Mouse (Mus musculus) gastrocnemius, postnatal 4 days (tissue): Measurements from ENCODE around the gene Cpsf2. TPM values are rescaled to one million over a fixed set of nuclear protein-coding genes. Genes with fewer than 3 reads are reported as not detected.
A peak's percentile ranks its signal among the peaks of the same experiment; 100 is the strongest.
"Not testable (repeated sequence)": the region's sequence is repeated elsewhere in the genome, so short reads cannot be mapped to it uniquely, and the experiment has no call there.

Source experiments
- DNase-seq, 2 experiments: peaks; one replicate each; pipeline ENCODE4 v3.0.0; 2021 to 2022; ENCODE audit warnings: low spot score in 2 of 2, mixed read lengths in 2 of 2
- long read RNA-seq, 2 experiments: library from polyadenylated mRNA; stranded (forward); transcript quantifications; one replicate each; pipeline ENCODE4 v2.0.0; 2021
- total RNA-seq, 2 experiments: library from RNA; stranded (reverse); gene quantifications; 2 replicates each; pipeline ENCODE4 v1.2.3; 2021

Gene Cpsf2
- total RNA-seq: 10 to 100 TPM; 16.2 to 19.1 TPM
- long read RNA-seq, experiment 1, full-length matches to known transcripts: 19 of 29 reads
- long read RNA-seq, experiment 1, partial matches to known transcripts: 4 of 29 reads
- long read RNA-seq, experiment 1, other reads (novel, unspliced or antisense): 6 of 29 reads
- long read RNA-seq, experiment 2, full-length matches to known transcripts: 16 of 19 reads
- long read RNA-seq, experiment 2, partial matches to known transcripts: 2 of 19 reads
- long read RNA-seq, experiment 2, other reads (novel, unspliced or antisense): 1 of 19 reads

DNA sequence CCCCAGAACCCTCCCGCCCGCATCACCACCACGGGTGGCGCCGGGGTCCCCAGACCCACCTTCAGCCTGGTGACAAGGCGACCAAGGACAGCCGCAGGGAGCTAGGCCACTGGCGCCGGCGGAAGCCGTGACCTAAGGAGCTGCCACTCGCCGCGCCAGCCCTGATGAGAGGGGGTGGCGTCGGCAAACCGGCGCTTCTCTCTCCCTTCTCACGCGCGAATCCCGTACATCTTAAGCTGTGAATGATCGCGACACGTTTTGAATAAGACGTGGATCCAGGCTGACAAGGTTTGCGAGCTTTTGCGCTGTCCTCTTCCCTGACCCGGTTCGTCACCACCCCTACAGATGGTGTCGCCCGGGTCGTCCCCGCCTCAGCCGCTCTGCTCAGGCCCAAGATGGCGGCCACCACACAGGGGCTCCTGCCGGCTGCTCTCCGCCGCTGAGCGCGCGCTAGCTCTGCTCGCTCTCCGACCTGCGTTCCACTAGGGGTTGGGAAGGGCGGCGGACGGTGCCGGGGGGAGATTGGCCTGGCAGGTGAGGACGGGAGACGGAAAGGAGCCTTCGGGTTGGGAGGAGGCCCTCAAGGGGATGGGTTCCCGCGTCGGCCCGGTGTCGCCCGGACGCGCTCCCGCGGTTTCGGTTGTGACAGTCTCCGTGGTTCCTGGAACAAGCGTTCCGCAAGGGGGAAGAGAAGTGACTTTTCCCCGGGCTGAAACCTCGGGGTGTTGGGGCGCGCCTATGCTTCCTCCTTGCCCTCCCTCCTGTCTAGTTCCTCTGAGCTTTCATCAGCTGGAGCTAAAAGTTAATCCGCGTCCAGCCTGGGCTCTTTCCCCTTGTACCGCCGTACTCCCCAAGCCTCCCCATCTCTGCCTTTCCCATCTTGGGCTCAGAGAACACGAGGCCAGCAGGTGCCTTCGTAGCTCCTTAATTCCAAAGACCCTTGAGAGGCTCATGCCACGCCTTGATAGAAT is at the start of gene Cpsf2:
Gene Cpsf2, plus strand, starts transcription at position 388 of the 971 bp plus-strand sequence.
- DNase-seq: peak; percentile 63 to 87

DNA sequence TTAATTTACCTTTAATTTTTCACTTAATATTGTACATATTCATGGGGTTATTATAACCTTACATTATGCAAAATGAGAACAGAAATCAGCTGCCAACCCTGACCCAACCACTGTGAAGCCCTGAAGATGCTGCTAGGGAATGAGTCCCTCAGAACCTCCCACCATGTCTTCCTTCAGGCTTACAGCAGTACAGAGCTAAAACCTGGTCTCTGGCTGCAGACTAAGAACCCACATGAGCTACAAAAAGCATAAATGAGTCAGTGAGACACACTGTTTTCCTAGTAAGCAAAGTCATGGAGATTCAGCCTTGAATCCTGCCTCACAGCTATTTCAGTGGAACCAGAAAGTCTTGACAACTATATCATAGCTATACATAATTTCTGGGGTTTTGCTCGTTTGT is 47.4 kb upstream of the Cpsf2 start:
- DNase-seq: no peak

DNA sequence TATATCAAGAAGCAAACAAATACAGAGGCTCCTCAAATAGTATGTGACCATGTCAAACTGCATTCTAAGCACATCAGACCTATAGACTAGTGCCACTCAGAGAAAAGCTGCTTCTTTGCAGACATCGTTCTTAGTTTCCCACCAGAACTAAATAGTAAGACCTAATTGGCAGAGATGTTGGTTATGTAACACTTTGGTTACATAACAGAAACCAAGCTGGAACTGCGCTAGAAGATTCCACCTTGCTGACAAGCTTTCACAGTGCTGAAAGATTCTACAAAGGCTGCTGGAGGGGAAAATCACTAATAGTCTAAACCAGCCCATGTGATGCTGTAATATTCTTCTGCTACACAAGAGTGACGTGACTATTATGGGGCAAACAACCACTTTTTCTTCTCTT is 40.6 kb upstream of the Cpsf2 start:
- DNase-seq: no peak

DNA sequence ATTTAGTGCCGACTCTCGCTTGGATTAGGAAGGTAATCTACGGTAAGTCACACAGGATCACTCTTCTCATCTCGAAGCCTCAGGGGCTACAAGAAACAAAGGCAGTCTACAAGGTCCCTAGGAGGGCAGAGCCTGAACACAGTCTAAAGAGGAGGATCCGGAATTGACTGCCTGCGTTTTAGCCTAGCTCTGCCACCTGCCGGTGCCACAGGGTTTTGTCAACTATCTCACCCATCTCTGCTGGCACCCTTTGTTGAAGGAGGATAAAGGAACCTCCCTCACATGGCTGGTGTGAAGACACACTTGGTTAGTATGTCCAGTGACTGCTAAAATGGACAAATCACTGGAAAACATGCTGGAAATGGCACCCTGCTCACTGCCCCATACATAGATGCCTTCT is 38.2 kb upstream of the Cpsf2 start:
- DNase-seq: no peak

DNA sequence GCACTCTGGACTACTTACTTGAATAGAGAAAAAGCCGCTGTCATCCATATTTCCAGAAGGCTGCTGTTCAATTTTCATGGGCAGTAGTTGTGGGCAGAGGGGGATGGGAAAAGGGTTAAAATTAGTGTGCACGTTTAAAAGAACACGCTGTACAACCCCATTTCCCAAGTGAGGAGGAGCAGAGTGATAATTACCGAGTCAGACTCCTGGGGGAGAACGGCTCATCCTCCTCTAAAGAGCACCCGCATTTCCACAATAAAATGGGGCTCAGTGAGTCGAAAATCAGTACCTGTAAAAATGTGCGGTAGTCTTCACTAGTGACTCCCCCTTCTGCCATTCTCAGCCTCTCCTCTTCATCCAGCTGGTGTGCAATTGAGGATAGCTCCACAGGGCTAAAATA is 27.8 kb upstream of the Cpsf2 start:
- no peak for DNase-seq

- DNase-seq: no peak
Observed at GRCm38 (mm10) chr12:101948801-101949200, 27.0 kb upstream of the Cpsf2 start.

GRCm38 (mm10) chr12:101955821-101956220 is 20.0 kb upstream of the Cpsf2 start:
- DNase-seq: not testable (repeated sequence)

GRCm38 (mm10) chr12:101957079-101957941 is 18.5 kb upstream of the Cpsf2 start:
- DNase-seq: no peak

DNA sequence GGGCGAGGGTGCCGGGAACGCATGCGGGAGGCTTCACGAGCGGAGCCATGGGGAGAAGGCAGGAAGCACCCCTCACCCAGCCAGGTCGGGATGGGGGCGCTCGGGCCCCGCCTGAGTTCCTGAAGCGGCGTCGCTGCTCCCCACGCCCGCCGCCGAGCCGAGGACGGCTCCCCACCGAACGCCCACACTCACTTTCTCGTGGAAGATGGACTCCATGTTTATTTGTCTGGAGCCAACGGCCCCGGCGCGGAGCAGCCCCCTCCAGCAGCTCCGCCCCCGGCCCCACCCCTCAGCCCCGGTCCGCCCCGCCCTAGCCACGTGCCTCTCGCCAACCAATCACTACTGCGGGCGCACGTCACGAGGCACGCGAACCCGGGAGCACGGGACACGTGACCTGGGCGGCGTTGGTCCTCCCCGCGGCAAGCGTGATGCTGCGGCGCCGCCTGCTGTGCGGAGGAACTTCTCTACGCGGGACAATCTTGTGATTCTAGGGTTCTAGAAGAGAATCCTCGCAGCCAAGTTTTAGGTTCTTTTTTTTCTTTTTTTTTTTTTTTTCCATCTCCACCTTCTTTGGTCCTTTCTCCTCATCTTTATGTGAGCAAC is 17.7 kb upstream of the Cpsf2 start, which contains the start of gene Atxn3:
Gene Atxn3, minus strand, starts transcription at position 305 of the 603 bp plus-strand sequence.
- peak; percentile 96 to 98 for DNase-seq

- DNase-seq: no peak
Observed at GRCm38 (mm10) chr12:101958556-101958955, 17.2 kb upstream of the Cpsf2 start.

DNA sequence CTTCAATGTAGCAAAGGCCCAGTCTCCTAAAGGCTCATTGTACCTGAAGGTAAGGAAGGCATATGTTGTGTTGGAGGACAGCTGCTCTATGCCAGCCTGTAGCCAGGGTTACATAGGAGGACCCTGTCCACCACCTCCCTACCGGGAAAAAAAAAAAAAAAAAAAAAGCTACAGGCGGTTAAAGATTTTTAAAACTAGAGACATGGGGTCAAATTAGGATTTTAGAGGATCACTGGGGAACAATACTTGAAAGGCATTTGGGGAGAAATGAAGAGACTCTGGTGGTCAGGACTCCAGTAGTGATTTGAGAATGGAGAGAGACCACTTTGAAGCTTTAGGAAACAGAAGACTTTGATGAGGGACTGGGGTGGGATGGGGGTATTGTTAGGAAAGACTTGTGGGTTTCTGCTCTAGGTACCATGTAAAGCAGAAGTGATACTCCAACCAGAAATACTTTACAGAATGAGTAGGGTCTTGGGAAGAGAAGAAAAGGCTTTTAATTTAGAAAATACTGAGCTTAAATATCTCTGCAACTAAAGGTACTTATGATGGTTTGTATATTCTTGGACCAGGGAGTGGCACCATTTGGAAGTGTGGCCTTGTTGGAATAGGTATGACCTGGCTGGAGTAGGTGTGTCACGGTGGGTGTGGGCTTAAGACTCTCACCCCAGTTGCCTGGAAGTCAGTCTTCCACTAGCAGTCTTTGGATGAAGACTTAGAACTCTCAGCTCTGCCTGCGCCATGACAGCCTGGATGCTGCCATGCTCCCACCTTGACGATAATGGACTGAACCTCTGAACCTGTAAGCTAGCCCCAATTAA is 16.6 kb upstream of the Cpsf2 start:
- not testable (repeated sequence) for DNase-seq

- no peak for DNase-seq
Observed at GRCm38 (mm10) chr12:101971311-101971710, 4.5 kb upstream of the Cpsf2 start.

GRCm38 (mm10) chr12:101972230-101972629 is 3.6 kb upstream of the Cpsf2 start:
- no peak for DNase-seq

DNA sequence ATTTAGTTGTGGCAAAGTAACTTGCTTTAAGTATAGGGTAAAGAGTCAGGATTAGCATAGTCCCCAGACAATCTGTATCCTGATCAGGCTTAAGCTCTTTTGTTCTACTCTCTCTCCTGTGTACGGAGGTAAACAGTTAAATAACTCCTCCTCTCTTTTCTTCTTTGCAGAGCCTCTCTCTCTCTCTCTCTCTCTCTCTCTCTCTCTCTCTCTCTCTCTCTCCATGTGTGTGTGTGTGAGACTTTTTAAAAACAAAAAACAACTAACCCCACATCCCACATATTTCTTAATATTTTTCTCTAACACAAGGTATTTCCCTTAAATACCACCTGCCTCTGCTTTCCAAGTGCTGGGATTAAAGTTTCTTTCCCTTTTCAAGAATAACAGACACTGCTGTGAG is 1.2 kb upstream of the Cpsf2 start:
- no peak for DNase-seq

GRCm38 (mm10) chr12:101975167-101975600 is 604 bp upstream of the Cpsf2 start:
- no peak for DNase-seq

DNA sequence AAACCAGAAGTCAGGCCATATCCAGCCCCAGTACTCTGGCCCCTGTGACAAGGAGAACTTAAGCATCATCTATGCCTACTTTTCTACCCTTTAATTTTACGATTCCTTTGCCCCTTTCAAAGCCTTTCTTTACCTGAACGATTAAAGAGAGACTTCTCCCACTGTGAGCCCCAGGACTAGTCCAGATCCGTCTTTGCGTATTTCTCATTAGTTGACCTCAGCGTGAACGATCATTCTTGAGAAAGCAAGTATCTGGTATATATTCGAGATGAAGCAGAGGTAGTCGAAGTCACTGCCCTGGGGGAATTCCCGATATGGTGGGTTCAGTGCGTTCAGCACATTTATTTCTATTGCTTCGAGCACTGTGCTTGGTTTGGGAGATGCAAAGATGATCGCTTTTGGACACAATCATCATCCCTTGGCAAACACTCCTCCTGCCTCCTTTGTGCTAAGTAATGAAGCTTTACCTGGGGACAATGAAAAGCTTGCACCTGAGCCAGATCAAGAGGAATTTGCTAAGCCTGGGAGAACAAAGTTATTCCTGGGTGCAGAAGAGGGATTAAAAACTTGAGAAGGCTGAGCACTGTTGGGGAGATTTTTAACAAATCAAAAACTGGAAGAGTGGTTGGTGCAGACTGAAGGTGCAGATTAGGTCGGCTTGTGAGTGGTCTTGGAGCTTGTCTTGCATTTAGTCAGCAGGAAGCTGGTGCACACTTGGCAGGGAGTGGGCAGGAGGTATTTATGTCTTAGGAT is 1.0 kb downstream of the Cpsf2 start:
- no peak for DNase-seq

DNA sequence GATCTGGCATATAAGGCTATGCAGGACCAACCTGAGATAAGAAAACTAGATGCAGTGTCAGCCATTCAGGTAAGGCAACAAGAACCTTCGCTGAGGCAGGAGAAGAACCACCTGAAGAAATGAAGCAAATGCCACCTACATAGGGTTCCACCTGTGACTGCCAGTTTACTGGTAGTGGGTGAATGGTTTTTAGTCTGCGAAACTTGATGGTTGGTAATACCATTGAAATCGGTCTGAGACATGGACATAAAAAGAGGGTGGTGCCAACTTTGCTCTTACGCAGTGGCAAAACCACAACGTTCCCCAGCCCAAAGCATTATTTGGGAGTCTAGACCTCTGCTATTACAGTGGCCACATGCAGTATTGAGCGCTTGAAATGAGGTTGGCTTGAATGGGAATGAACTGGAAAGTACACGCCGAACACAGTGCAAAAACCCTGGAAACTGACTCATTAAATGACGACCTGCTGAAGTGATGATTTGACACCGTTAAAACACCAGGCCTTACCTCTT is 1.7 kb downstream of the Cpsf2 start:
- DNase-seq: no peak

DNA sequence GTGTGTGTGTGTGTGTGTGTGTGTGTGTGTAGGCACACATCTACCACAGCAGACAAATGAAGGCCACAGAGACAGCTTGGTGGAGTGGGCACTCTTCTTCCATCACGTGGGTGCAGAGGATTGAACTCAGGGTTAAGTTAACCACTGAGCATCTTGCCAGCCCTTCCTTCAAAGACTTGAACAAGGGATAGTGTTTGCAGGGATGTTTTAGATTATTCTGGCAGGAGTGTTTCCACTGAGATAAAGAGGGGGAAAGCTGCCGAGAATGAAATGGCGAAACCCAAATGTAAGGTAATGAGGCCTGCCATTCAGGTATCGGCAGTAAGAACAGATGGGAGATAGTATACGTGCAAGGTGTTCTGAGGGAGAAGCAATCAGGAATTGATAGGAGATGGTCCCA is 2.4 kb downstream of the Cpsf2 start:
- no peak for DNase-seq

DNA sequence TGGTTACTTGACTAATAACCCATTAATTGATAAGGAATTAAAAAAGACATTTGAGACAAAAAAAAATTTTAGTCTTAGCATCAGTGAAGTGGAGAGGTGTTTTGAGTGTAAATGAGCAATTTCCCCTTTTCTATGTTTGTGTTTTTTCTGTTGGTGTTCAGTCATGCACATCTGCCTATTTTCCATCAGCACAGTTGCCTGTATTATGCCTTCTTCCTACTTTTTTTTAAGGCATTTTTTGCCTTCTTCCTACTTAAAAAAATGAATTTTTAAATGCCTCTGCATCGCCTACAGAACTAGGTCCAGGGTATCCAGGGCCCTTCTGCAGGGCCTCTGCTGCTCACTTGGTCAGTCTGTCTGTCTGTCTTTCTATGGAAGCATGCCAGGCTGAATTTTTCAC is 2.8 kb downstream of the Cpsf2 start:
- DNase-seq: no peak
